Mouse (Mus musculus) heart, postnatal 14 days (tissue): ENCODE data around the gene CT030661.1. TPM values are rescaled to one million over a fixed set of nuclear protein-coding genes. Genes with fewer than 3 reads are reported as not detected.
"Not testable (repeated sequence)": the region's sequence is repeated elsewhere in the genome, so short reads cannot be mapped to it uniquely, and the experiment has no call there.

Experiments
- DNase-seq, 2 experiments: peaks; one replicate each; pipeline ENCODE4 v3.0.0; 2021 to 2022
- intact Hi-C: fragments of 180-260 bp; cut with DNase I; formaldehyde crosslinking; loops from one replicate; pipeline ENCODE4 v1.15.1; 2025
- long read RNA-seq, 2 experiments: library from polyadenylated mRNA; stranded (forward); transcript quantifications; one replicate each; pipeline ENCODE4 v2.0.0; 2021
- total RNA-seq, 2 experiments: library from RNA; stranded (reverse); gene quantifications; 2 replicates each; pipeline ENCODE4 v1.2.3; 2021

CT030661.1 gene
- total RNA-seq, result 1 to 10 TPM; 6.5 to 7.0 TPM
- long read RNA-seq, experiment 1, partial matches to known transcripts, result 0 of 4 reads
- long read RNA-seq, experiment 1, other reads (novel, unspliced or antisense), result 3 of 4 reads
- long read RNA-seq, experiment 2, partial matches to known transcripts, result 0 of 10 reads
- long read RNA-seq, experiment 2, other reads (novel, unspliced or antisense), result 6 of 10 reads

GRCm38 (mm10) chr17:22314730-22315226 lies at the start of gene CT030661.1:
Gene CT030661.1, minus strand, starts transcription at chr17:22314837.
- intact Hi-C loops, result loop anchor here (5.0 kb wide), 1 partner anchor 87 kb away; the partner anchor contains the start of gene Zfp994
- peak; percentile 85 to 90 for DNase-seq

GRCm38 (mm10) chr17:22363895-22364294 lies 49.3 kb upstream of the CT030661.1 start:
- intact Hi-C loops, result loop anchor here (10.0 kb wide), 1 partner anchor 399 kb away; the partner anchor contains the start of genes Zfp942 and Zfp943
- no peak for DNase-seq

- DNase-seq, result peak; percentile 44 to 59
- intact Hi-C loops, result loop anchor here (10.0 kb wide), 1 partner anchor 396 kb away; the partner anchor contains the start of genes Zfp942 and Zfp943
Measured at GRCm38 (mm10) chr17:22361101-22361781, 46.6 kb upstream of the CT030661.1 start, which contains the start of the genes Zfp944 and Zfp758. Gene Zfp944, minus strand, starts transcription at chr17:22361400. Gene Zfp758, plus strand, starts transcription at chr17:22361453.

DNA sequence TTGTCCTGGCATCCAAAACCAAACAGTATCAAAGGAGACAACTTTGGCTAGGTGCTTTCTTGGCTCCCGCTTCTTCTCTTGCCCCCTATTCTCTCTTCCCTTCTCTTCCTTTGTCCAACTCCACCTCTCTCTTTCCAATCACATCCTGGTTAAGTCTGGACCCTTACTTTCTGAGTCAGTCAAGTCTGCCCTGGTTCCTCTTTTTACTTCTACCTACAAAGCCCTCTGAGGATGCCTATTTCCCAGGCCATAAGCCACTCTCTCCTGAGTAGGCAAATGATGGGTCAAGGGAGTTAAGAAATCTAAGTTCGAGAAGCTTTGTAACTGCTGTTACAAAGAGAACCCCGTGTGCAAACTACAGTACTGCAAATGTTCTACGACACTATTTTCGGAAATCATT lies 45.9 kb upstream of the CT030661.1 start:
- DNase-seq, result no peak
- intact Hi-C loops, result loop anchor here (10.0 kb wide), 1 partner anchor 396 kb away; the partner anchor contains the start of genes Zfp942 and Zfp943

- intact Hi-C loops, result loop anchor here (2.0 to 10.0 kb wide), 2 partner anchors 58 to 842 kb away; partner anchors contain the start of gene Zfp40
- DNase-seq, result peak; percentile 17 to 52
Measured at GRCm38 (mm10) chr17:22352794-22353193, 38.2 kb upstream of the CT030661.1 start.

- intact Hi-C loops, result loop anchor here (5.0 kb wide), 1 partner anchor 88 kb away; the partner anchor contains the start of gene Zfp994
Measured at GRCm38 (mm10) chr17:22315247-22315646, 610 bp upstream of the CT030661.1 start.

GRCm38 (mm10) chr17:22314219-22314618 lies 418 bp downstream of the CT030661.1 start:
- peak in 1 of 2 experiments; percentile 7 for DNase-seq
- intact Hi-C loops, result not testable (repeated sequence)

More at GRCm38 (mm10) chr17:22315247-22315646, 610 bp upstream of the CT030661.1 start:
- not testable (repeated sequence) for DNase-seq

Other genes with a start within 250 kb of the CT030661.1 start
- gene Zfp947, start 148.6 kb downstream of the CT030661.1 start, total RNA-seq, result 1 to 10 TPM in 1 of 2 experiments, under 1 TPM in 1; 0.88 to 1.0 TPM
- gene Zfp994, start 89.2 kb downstream of the CT030661.1 start, total RNA-seq, result 1 to 10 TPM; 2.2 to 2.5 TPM
- gene Zfp944, start 46.6 kb upstream of the CT030661.1 start, total RNA-seq, result 1 to 10 TPM; 4.6 to 4.9 TPM
- gene Zfp758, start 46.6 kb upstream of the CT030661.1 start, total RNA-seq, result 1 to 10 TPM; 7.5 to 8.3 TPM
- 1 to 10 TPM; 3.3 to 3.8 TPM for gene Zfp946, start 109.4 kb upstream of the CT030661.1 start, total RNA-seq